Mouse (Mus musculus) E14TG2a.4 (cell line): ENCODE measurements around the gene Ero1l.

ENCODE experiments used
- CTCF ChIP-seq: conservative IDR thresholded peaks from 2 replicates; pipeline ENCODE4 v1.5.1; 2014; ENCODE audit warnings: low read length
- NANOG ChIP-seq: IDR thresholded peaks from 2 replicates; pipeline ENCODE4 v1.6.1; 2014; ENCODE audit warnings: borderline replicate concordance, low read length, mixed read lengths
- POU5F1 ChIP-seq: IDR thresholded peaks from 2 replicates; pipeline ENCODE4 v1.6.1; 2014; ENCODE audit warnings: low read length, borderline replicate concordance

- TF ChIP-seq CTCF = no peak
- no peak for TF ChIP-seq POU5F1
- TF ChIP-seq NANOG = no peak
Measured at GRCm38 (mm10) chr14:45305852-45306251, 12.7 kb downstream of the Ero1l start.
